ENCODE assay signal across 20 mouse cellular contexts in the genomic region with DNA sequence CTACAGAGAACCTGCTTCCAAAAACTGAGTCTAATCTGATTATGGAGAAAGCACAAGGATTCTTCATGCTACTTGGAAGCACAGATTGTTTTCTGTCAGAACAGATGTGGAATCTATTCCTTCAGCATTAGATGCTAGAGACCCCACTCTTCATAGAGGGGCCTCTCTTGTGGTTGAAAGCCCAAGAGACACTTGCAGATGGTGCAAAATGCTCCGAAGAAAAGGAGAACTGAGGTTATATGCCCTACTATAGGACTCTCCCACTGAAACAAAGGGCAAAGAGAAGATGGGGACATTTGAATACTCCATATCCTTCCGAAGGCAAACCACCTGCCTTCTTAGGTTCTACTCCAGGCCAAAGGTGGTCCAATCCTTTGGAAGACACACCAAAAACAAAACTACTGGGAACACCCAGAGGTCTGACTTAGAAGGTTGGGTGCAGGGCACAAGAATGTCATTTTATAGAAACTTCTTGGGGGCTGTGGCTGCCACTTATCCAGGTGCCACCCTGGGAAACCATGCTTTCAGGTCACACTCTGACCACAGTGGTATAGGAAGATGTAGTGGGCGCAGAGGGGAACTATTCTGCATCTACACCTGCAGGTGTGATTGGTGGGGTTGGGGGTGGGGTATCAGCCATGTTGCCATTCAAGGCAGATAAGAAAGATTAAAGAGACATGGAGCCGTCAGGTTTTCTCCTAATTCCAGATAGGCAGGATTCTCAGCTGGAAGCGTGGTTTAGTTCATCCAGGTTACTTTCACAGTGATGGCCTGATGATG. TPM values are rescaled to one million over a fixed set of nuclear protein-coding genes. Genes with fewer than 3 reads are reported as not detected.
A peak's percentile ranks its signal among the peaks of the same experiment; 100 is the strongest.
DNase-seq lines count a peak whose midpoint lies in the region; ATAC-seq and TF ChIP-seq lines count a peak whose summit lies in the region.
"Had no signal": no experiment of that assay in that cellular context is flagged by ENCODE, and none has a peak within 500 bp of the region (broad histone marks: within the 10 kb centered on the region; RNA-seq: fewer than 3 reads in every experiment).

No protein-coding gene starts in this region.

- no peaks in the 10 kb centered on the region for H3K9me3 ChIP-seq in heart, embryonic 16.5 days (replicated peaks; ENCODE audit: control insufficient read depth, low read length)
- no peaks in the 10 kb centered on the region for H3K9me3 ChIP-seq in liver, embryonic 14.5 days (ENCODE audit: control insufficient read depth, low read length)
- H3K9me3 ChIP-seq: heart, embryonic 10.5 days; hindbrain, embryonic 12.5 days had no signal

- H3K4me2 ChIP-seq in heart, embryonic 16.5 days (ENCODE audit: low read depth, low read length): no peak overlapping the region
- H3K4me2 ChIP-seq in liver, embryonic 14.5 days (ENCODE audit: low read depth): no peak overlapping the region
- H3K4me2 ChIP-seq in myocyte (ENCODE audit: low read depth): peak overlapping the region; percentile 34
- H3K4me2 ChIP-seq: hindbrain, embryonic 12.5 days had no signal

- H3K9ac ChIP-seq in heart, embryonic 16.5 days (ENCODE audit: low read length): no peak overlapping the region
- no peak overlapping the region for H3K9ac ChIP-seq in heart, adult 2 months (ENCODE audit: low read depth, low read length)
- 0 out of 2 replicates have a peak overlapping the region, but pooled peaks have one; percentile 34 for H3K9ac ChIP-seq in liver, embryonic 14.5 days (replicated peaks)
- H3K9ac ChIP-seq: hindbrain, embryonic 12.5 days had no signal

- intact Hi-C loops in heart, adult 2 months (cut with DNase I): no loop called here

- H3K36me3 ChIP-seq in heart, embryonic 16.5 days (ENCODE audit: control insufficient read depth, insufficient read depth): no peaks in the 10 kb centered on the region
- no peaks in the 10 kb centered on the region for H3K36me3 ChIP-seq in heart, adult 2 months (ENCODE audit: control insufficient read depth, insufficient read depth, low read length)
- H3K36me3 ChIP-seq in liver, embryonic 14.5 days (replicated peaks; ENCODE audit: control insufficient read depth, insufficient read depth, low read depth): no peaks in the 10 kb centered on the region
- H3K36me3 ChIP-seq in myocyte (ENCODE audit: control insufficient read depth, insufficient read depth): no peaks in the 10 kb centered on the region
- H3K36me3 ChIP-seq: heart, embryonic 10.5 days; hindbrain, embryonic 12.5 days had no signal

- no peak for TF ChIP-seq EP300 in heart, adult 2 months (IDR thresholded peaks at IDR 0.05; ENCODE audit: insufficient read depth, low read depth, low read length)
- TF ChIP-seq EP300 in liver, embryonic 14.5 days (IDR thresholded peaks at IDR 0.05; ENCODE audit: low read depth): no peak

- whole genome bisulfite sequencing in heart, embryonic 16.5 days: 71% methylated on average over 5 of the region's 5 CpGs
- 89% methylated on average over 5 of the region's 5 CpGs for WGBS in heart, adult 2 months
- WGBS in liver, embryonic 14.5 days (ENCODE audit: insufficient replicate concordance): 41% methylated on average over 5 of the region's 5 CpGs

- DNase-seq in heart, adult 2 months: no peak
- DNase-seq in liver, embryonic 14.5 days (ENCODE audit: low read depth in 3 of 3, low spot score in 3 of 3): no peak
- peak; percentile 57 to 68 for DNase-seq in thymus, postnatal 36 days
- DNase-seq in cerebellum, adult 11 months: no peak
- DNase-seq: adrenal gland, postnatal 25 days; cerebellum, adult 18-20 months; cerebellum, postnatal 36 days; gastrocnemius, postnatal 14 days; heart, postnatal 10 days; kidney, adult 2 months; kidney, postnatal 10 days; left cerebral cortex, postnatal 4 days; lung, postnatal 10 days had no signal

- H3K79me2 ChIP-seq in heart, adult 2 months (replicated peaks; ENCODE audit: control insufficient read depth, insufficient read depth, low read length): no peaks in the 10 kb centered on the region
- H3K79me2 ChIP-seq in myocyte (ENCODE audit: control insufficient read depth, insufficient read depth): no peaks in the 10 kb centered on the region

- H3K27me3 ChIP-seq in heart, embryonic 16.5 days (ENCODE audit: control insufficient read depth, insufficient read depth, low read length): no peaks in the 10 kb centered on the region
- H3K27me3 ChIP-seq in heart, adult 2 months (ENCODE audit: control insufficient read depth, insufficient read depth, low read length): no peaks in the 10 kb centered on the region
- H3K27me3 ChIP-seq in liver, embryonic 14.5 days (ENCODE audit: control insufficient read depth, insufficient read depth, low read length): no peaks in the 10 kb centered on the region
- no peaks in the 10 kb centered on the region for H3K27me3 ChIP-seq in myocyte (ENCODE audit: control insufficient read depth, insufficient read depth, insufficient read length)
- H3K27me3 ChIP-seq: hindbrain, embryonic 12.5 days had no signal

- no peak overlapping the region for H3K4me3 ChIP-seq in heart, embryonic 16.5 days (ENCODE audit: low read length)
- H3K4me3 ChIP-seq in heart, adult 2 months: no peak overlapping the region
- no peak overlapping the region for H3K4me3 ChIP-seq in liver, embryonic 14.5 days (ENCODE audit: insufficient read depth in 1 of 2, low read depth in 2 of 2, low read length in 2 of 2)
- H3K4me3 ChIP-seq in myocyte: no peak overlapping the region
- H3K4me3 ChIP-seq: heart, embryonic 10.5 days; hindbrain, embryonic 12.5 days had no signal

- H3ac ChIP-seq in myocyte (ENCODE audit: control insufficient read depth, insufficient read length): no peak overlapping the region

- TF ChIP-seq CTCF in heart, adult 2 months (IDR thresholded peaks at IDR 0.05): no peak
- no peak for TF ChIP-seq CTCF in liver, embryonic 14.5 days (IDR thresholded peaks at IDR 0.05; ENCODE audit: low read depth)

- H3K27ac ChIP-seq in heart, embryonic 16.5 days (ENCODE audit: low read length): no peak overlapping the region
- H3K27ac ChIP-seq in heart, adult 2 months: no peak overlapping the region
- peak overlapping the region; percentile 37 for H3K27ac ChIP-seq in liver, embryonic 14.5 days
- H3K27ac ChIP-seq: heart, embryonic 10.5 days; hindbrain, embryonic 12.5 days had no signal

- ATAC-seq in heart, embryonic 16.5 days (replicated peaks; ENCODE audit: extremely low read depth, insufficient read depth, low FRiP score): peak; percentile 76
- no peak for ATAC-seq in liver, embryonic 14.5 days (ENCODE audit: insufficient read depth)
- ATAC-seq in megakaryocyte progenitor cell, adult 5-6 weeks (replicated peaks; ENCODE audit: poor library complexity): no peak; the same call in 1 of the 2 replicates
- no peak for ATAC-seq in erythroid progenitor cell, adult 5-6 weeks (replicated peaks; ENCODE audit: low FRiP score, poor library complexity, severe bottlenecking)
- ATAC-seq: forebrain, embryonic 14.5 days had no signal

- no peak for TF ChIP-seq POLR2A in heart, adult 2 months (IDR thresholded peaks at IDR 0.05; ENCODE audit: insufficient read depth, low read depth, low read length)
- TF ChIP-seq POLR2A in myocyte (IDR thresholded peaks at IDR 0.05; ENCODE audit: insufficient read length, low read depth): no peak

- no peaks in the 10 kb centered on the region for H3K4me1 ChIP-seq in heart, embryonic 16.5 days (ENCODE audit: control insufficient read depth, insufficient read depth, low read length)
- H3K4me1 ChIP-seq in heart, adult 2 months (ENCODE audit: control insufficient read depth, insufficient read depth, low read length): no peaks in the 10 kb centered on the region
- H3K4me1 ChIP-seq in liver, embryonic 14.5 days (replicated peaks; ENCODE audit: control insufficient read depth in 2 of 2, insufficient read depth in 2 of 2, low read length in 1 of 2): peaks cover 44 to 46% of the 10 kb centered on the region in 2 experiments
- H3K4me1 ChIP-seq: heart, embryonic 10.5 days; hindbrain, embryonic 12.5 days had no signal

TF ChIP-seq in myocyte, 11 proteins besides CTCF, POLR2A, EP300 and RAD21:
- TF ChIP-seq REST (IDR thresholded peaks at IDR 0.05; ENCODE audit: insufficient read depth, insufficient read length) (no peak), POLR2AphosphoS2 (IDR thresholded peaks at IDR 0.05; ENCODE audit: insufficient read length, low read depth) (no peak), MYOD1 (IDR thresholded peaks at IDR 0.05; ENCODE audit: control insufficient read depth in 1 of 3, insufficient read length in 2 of 3, low read depth in 2 of 3) (no peak), E2F4 (IDR thresholded peaks at IDR 0.05; ENCODE audit: insufficient read depth) (no peak), CEBPB (IDR thresholded peaks at IDR 0.05; ENCODE audit: insufficient read depth, poor library complexity, severe bottlenecking) (no peak), TCF12 (IDR thresholded peaks at IDR 0.05; ENCODE audit: insufficient read depth, poor library complexity, severe bottlenecking) (no peak), USF1 (IDR thresholded peaks at IDR 0.05; ENCODE audit: low read depth) (no peak), SRF (IDR thresholded peaks at IDR 0.05; ENCODE audit: control insufficient read depth, insufficient read length, low read depth) (no peak), MAX (IDR thresholded peaks at IDR 0.05; ENCODE audit: low read depth) (no peak), MYOG (IDR thresholded peaks at IDR 0.05; ENCODE audit: control insufficient read depth in 1 of 3, insufficient read depth in 1 of 3, insufficient read length in 2 of 3, low read depth in 2 of 3) (no peak), TCF3 (IDR thresholded peaks at IDR 0.05; ENCODE audit: insufficient read length, low read depth) (no peak)

RNA-seq across cellular contexts. Expression of gene Cd47, which starts 47.1 kb away (rescaled TPM):
- 76.3 and 93.0 TPM in 2 replicates for polyA plus RNA-seq in heart, embryonic 16.5 days (2015; fragmentation: Nextera tagmentation; extraction: Ambion mirVana)
- total RNA-seq in heart, adult 2 months (2021): 10 to 100 TPM; 76.5 to 87.1 TPM
- 30.9 and 49.3 TPM in 2 replicates for polyA plus RNA-seq in heart, adult 2 months (2012; rRNA removed)
- polyA plus RNA-seq in liver, embryonic 14.5 days (2012; rRNA removed): 54.3 and 82.5 TPM in 2 replicates
- 331 and 345 TPM in 2 replicates for polyA plus RNA-seq in liver, embryonic 14.5 days (2014; fragmentation: Nextera tagmentation; extraction: Ambion mirVana)
- 79.4 TPM for polyA plus RNA-seq in myocyte (2012; fragmentation: generic; extraction: Trizol)
- 435 and 460 TPM in 2 replicates for total RNA-seq in megakaryocyte progenitor cell, adult 5-6 weeks (2015)
- total RNA-seq in megakaryocyte progenitor cell, adult 5-6 weeks (2017): 188 and 213 TPM in 2 replicates
- total RNA-seq in erythroid progenitor cell, adult 5-6 weeks (2015; ENCODE audit: low replicate concordance): 742 and 874 TPM in 2 replicates
- total RNA-seq in erythroid progenitor cell, adult 5-6 weeks (2017; ENCODE audit: low replicate concordance): 624 and 761 TPM in 2 replicates

Comparison
In these comparisons a context has a peak if more than half of its experiments do, and no peak if none do; other contexts are left out.
1. DNase-seq: peak in thymus, postnatal 36 days (2 of 2); none in heart, adult 2 months (0 of 2), liver, embryonic 14.5 days (0 of 3) and cerebellum, adult 11 months (single experiment).